Mouse (Mus musculus): Measurements from ENCODE around the gene Tubd1.
"Not testable (repeated sequence)": the region's sequence is repeated elsewhere in the genome, so short reads cannot be mapped to it uniquely, and the experiment has no call there.

Gene Tubd1

GRCm38 (mm10) chr11:86544639-86545299 is at the start of gene Tubd1, which contains the start of gene Rps6kb1:
TSS of gene Tubd1 (plus strand) at chr11:86544991.
TSS of gene Rps6kb1 (minus strand) at chr11:86544805.
- DNase-seq (ENCODE audit: low read depth, low spot score), result peak; percentile 100

GRCm38 (mm10) chr11:86497356-86497755 is 47.4 kb upstream of the Tubd1 start:
- no peak for DNase-seq (ENCODE audit: low read depth, low spot score)

- peak; percentile 15 for DNase-seq (ENCODE audit: low read depth, low spot score)
These were observed 46.9 kb upstream of the Tubd1 start for GRCm38 (mm10) chr11:86497908-86498307.

- no peak for DNase-seq (ENCODE audit: low read depth, low spot score)
These were observed 44.0 kb upstream of the Tubd1 start for GRCm38 (mm10) chr11:86500795-86501194.

- no peak for DNase-seq (ENCODE audit: low read depth, low spot score)
These were observed 41.7 kb upstream of the Tubd1 start for GRCm38 (mm10) chr11:86503121-86503520.

GRCm38 (mm10) chr11:86507334-86507733 is 37.5 kb upstream of the Tubd1 start:
- DNase-seq (ENCODE audit: low read depth, low spot score), result no peak

GRCm38 (mm10) chr11:86507991-86508390 is 36.8 kb upstream of the Tubd1 start:
- no peak for DNase-seq (ENCODE audit: low read depth, low spot score)

GRCm38 (mm10) chr11:86516620-86517019 is 28.2 kb upstream of the Tubd1 start:
- DNase-seq (ENCODE audit: low read depth, low spot score), result no peak

GRCm38 (mm10) chr11:86517229-86517628 is 27.6 kb upstream of the Tubd1 start:
- no peak for DNase-seq (ENCODE audit: low read depth, low spot score)

- DNase-seq (ENCODE audit: low read depth, low spot score), result no peak
These were observed 25.0 kb upstream of the Tubd1 start for GRCm38 (mm10) chr11:86519751-86520150.

- no peak for DNase-seq (ENCODE audit: low read depth, low spot score)
These were observed 17.3 kb upstream of the Tubd1 start for GRCm38 (mm10) chr11:86527528-86527927.

GRCm38 (mm10) chr11:86532834-86533233 is 12.0 kb upstream of the Tubd1 start:
- peak; percentile 62 for DNase-seq (ENCODE audit: low read depth, low spot score)

GRCm38 (mm10) chr11:86533302-86533701 is 11.5 kb upstream of the Tubd1 start:
- DNase-seq (ENCODE audit: low read depth, low spot score), result not testable (repeated sequence)

GRCm38 (mm10) chr11:86534201-86534910 is 10.4 kb upstream of the Tubd1 start:
- DNase-seq (ENCODE audit: low read depth, low spot score), result no peak

- DNase-seq (ENCODE audit: low read depth, low spot score), result no peak
These were observed 6.0 kb upstream of the Tubd1 start for GRCm38 (mm10) chr11:86538786-86539185.

GRCm38 (mm10) chr11:86539716-86540475 is 4.9 kb upstream of the Tubd1 start:
- no peak for DNase-seq (ENCODE audit: low read depth, low spot score)

- DNase-seq (ENCODE audit: low read depth, low spot score), result no peak
These were observed 4.3 kb upstream of the Tubd1 start for GRCm38 (mm10) chr11:86540476-86540845.

GRCm38 (mm10) chr11:86542851-86543250 is 1.9 kb upstream of the Tubd1 start:
- no peak for DNase-seq (ENCODE audit: low read depth, low spot score)

GRCm38 (mm10) chr11:86543960-86544638 is 692 bp upstream of the Tubd1 start:
- DNase-seq (ENCODE audit: low read depth, low spot score), result no peak

GRCm38 (mm10) chr11:86545556-86545955 is 765 bp downstream of the Tubd1 start:
- no peak for DNase-seq (ENCODE audit: low read depth, low spot score)

- DNase-seq (ENCODE audit: low read depth, low spot score), result peak; percentile 46
These were observed 2.6 kb downstream of the Tubd1 start for GRCm38 (mm10) chr11:86547412-86547811.

- no peak for DNase-seq (ENCODE audit: low read depth, low spot score)
These were observed 8.7 kb downstream of the Tubd1 start for GRCm38 (mm10) chr11:86553525-86553924.

Data from CD4-positive, CD25-positive, alpha-beta regulatory T cell, adult 2 months (primary cell).